Mouse (Mus musculus) olfactory bulb, adult 2 months (tissue): ENCODE data around the gene Rasef.

Source experiments
- CTCF ChIP-seq: fragments of 200-500 bp; IDR thresholded peaks from 2 replicates; pipeline ENCODE4 v1.5.1; 2012; ENCODE audit warnings: low read depth, mild to moderate bottlenecking, low read length, moderate library complexity; ENCODE audit not compliant: insufficient read depth
- POLR2A ChIP-seq: fragments of 200-500 bp; IDR thresholded peaks from 2 replicates; pipeline ENCODE4 v1.6.1; 2012; ENCODE audit warnings: mild to moderate bottlenecking, low read depth, low read length, moderate library complexity; ENCODE audit not compliant: insufficient read depth

DNA sequence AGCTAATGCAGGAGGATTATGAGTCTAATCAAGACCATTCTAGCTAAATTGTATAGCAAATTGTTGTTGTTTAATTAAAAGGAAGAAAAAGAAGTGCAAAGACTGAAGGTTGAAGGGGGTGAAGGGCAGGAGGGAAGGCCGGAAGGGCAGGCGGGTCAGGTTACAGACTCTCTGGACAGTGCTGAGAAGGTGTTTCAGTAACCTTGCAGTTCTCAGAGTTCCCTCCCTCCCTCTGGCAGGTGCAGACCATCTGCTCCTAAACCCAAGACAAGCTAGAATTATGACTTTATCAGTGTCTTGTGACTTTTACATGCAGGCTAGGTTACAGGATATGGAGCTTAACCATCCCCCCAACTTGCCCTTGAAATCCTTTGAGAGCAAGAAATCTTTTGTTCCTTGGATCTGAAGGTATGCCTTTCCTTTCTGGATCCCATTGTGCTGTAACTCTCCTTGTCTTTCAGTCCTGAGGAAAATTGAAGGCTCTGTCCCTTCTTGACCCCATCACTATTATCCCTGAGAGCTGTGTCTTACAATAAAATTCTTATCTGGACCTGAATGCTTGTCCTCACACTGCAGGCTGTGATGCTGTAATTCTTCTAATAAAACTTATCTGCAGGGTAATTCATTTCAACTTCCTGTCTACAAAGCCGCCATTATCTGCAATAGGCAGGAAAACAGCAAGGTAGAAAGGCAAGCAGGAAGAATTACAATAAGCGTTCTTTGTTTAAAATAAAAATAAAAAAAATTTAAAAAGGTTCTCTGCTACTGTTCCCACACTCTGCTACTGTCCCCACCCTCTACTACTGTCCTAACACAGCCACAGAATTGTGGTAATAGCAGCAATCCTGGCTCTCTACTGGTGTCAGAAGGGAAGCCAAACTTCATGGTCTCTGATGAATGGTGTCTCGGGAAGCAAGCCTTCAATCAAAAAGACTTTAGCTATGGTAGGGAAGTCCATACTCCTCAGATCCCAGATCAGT is 16.7 kb downstream of the Rasef start:
- TF ChIP-seq CTCF, result no peak
- TF ChIP-seq POLR2A, result no peak
